19 mouse cellular contexts compared by ENCODE assay signal in genomic region chr15:27866471-27866870, GRCm38 (mm10).
DNase-seq lines count a peak whose midpoint lies in the region; ATAC-seq and TF ChIP-seq lines count a peak whose summit lies in the region.
"Had no signal": no experiment of that assay in that cellular context is flagged by ENCODE, and none has a peak within 500 bp of the region (broad histone marks: within the 10 kb centered on the region; RNA-seq: fewer than 3 reads in every experiment).

No protein-coding gene starts in this region.

- peaks cover 25% of the 10 kb centered on the region for H3K36me3 ChIP-seq in hindbrain, embryonic 15.5 days
- peaks cover 80% of the 10 kb centered on the region for H3K36me3 ChIP-seq in hindbrain, embryonic 10.5 days
- peaks cover 45% of the 10 kb centered on the region for H3K36me3 ChIP-seq in limb, embryonic 14.5 days (ENCODE audit: control insufficient read depth, insufficient read depth, low read length)
- peaks cover 46% of the 10 kb centered on the region for H3K36me3 ChIP-seq in limb, embryonic 10.5 days

- no peak for TF ChIP-seq POLR2A in limb, embryonic 14.5 days (IDR thresholded peaks at IDR 0.05; ENCODE audit: borderline replicate concordance, extremely low read depth, insufficient read depth, insufficient read length)

- 0 out of 2 replicates have a peak, but pooled peaks have one; percentile 12 for ATAC-seq in cerebellum, adult (ENCODE audit: insufficient number of reproducible peaks, low FRiP score, low TSS enrichment)
- no peak for ATAC-seq in hindbrain, embryonic 15.5 days (ENCODE audit: low FRiP score, low read depth)
- no peak for ATAC-seq in limb, embryonic 14.5 days (ENCODE audit: low FRiP score, low read depth)
- ATAC-seq: intestine, embryonic 15.5 days; lung, postnatal 0 days had no signal

- no peak for DNase-seq in cerebellum, postnatal 36 days
- no peak for DNase-seq in hindbrain, embryonic 10.5 days (ENCODE audit: low spot score)
- no peak for DNase-seq in limb, embryonic 14.5 days (ENCODE audit: low spot score)
- DNase-seq in limb, embryonic 10.5 days (ENCODE audit: low spot score) = no peak
- peak; percentile 32 for DNase-seq in kidney, postnatal 14 days
- DNase-seq in heart, adult 18-20 months = no peak
- DNase-seq: adrenal gland, adult 8-10 months; cerebellum, postnatal 10 days; gastrocnemius, postnatal 10 days; heart, adult 2 months; heart, postnatal 36 days; liver, embryonic 13.5 days; right cerebral cortex, adult 18-20 months had no signal

- H3K4me3 ChIP-seq in hindbrain, embryonic 15.5 days = no peak overlapping the region
- H3K4me3 ChIP-seq in hindbrain, embryonic 10.5 days = no peak overlapping the region
- no peak overlapping the region for H3K4me3 ChIP-seq in limb, embryonic 14.5 days (replicated peaks; ENCODE audit: low read length)
- H3K4me3 ChIP-seq in limb, embryonic 10.5 days = no peak overlapping the region
- H3K4me3 ChIP-seq: embryonic facial prominence, embryonic 13.5 days; heart, adult 2 months; intestine, embryonic 15.5 days; liver, embryonic 13.5 days had no signal

- H3K4me1 ChIP-seq in hindbrain, embryonic 15.5 days (replicated peaks) = 0 out of 2 replicates have a peak, but pooled peaks cover 6% of the 10 kb centered on the region
- H3K4me1 ChIP-seq in hindbrain, embryonic 10.5 days (replicated peaks) = no peaks in the 10 kb centered on the region
- no peaks in the 10 kb centered on the region for H3K4me1 ChIP-seq in limb, embryonic 14.5 days (ENCODE audit: control insufficient read depth, insufficient read depth, low read length)
- H3K4me1 ChIP-seq in limb, embryonic 10.5 days = no peaks in the 10 kb centered on the region
- H3K4me1 ChIP-seq: intestine, embryonic 15.5 days had no signal

- H3K27me3 ChIP-seq in hindbrain, embryonic 15.5 days = no peaks in the 10 kb centered on the region
- no peaks in the 10 kb centered on the region for H3K27me3 ChIP-seq in hindbrain, embryonic 10.5 days (ENCODE audit: insufficient read depth, poor library complexity, severe bottlenecking)
- no peaks in the 10 kb centered on the region for H3K27me3 ChIP-seq in limb, embryonic 14.5 days (ENCODE audit: control insufficient read depth, insufficient read depth, low read length)
- no peaks in the 10 kb centered on the region for H3K27me3 ChIP-seq in limb, embryonic 10.5 days (ENCODE audit: low read depth, poor library complexity, severe bottlenecking)
- H3K27me3 ChIP-seq: embryonic facial prominence, embryonic 13.5 days; intestine, embryonic 15.5 days; liver, embryonic 13.5 days had no signal

- H3K9me3 ChIP-seq in hindbrain, embryonic 15.5 days = no peaks in the 10 kb centered on the region
- no peaks in the 10 kb centered on the region for H3K9me3 ChIP-seq in hindbrain, embryonic 10.5 days
- H3K9me3 ChIP-seq in limb, embryonic 14.5 days (ENCODE audit: control insufficient read depth, low read length) = no peaks in the 10 kb centered on the region
- no peaks in the 10 kb centered on the region for H3K9me3 ChIP-seq in limb, embryonic 10.5 days (replicated peaks)
- H3K9me3 ChIP-seq: embryonic facial prominence, embryonic 13.5 days; intestine, embryonic 15.5 days; liver, embryonic 13.5 days had no signal

- H3K27ac ChIP-seq in hindbrain, embryonic 15.5 days (replicated peaks) = peak overlapping the region; percentile 14; the same call in 1 of the 2 replicates
- no peak overlapping the region for H3K27ac ChIP-seq in hindbrain, embryonic 10.5 days
- H3K27ac ChIP-seq in limb, embryonic 14.5 days (replicated peaks; ENCODE audit: low read depth, low read length) = 0 out of 2 replicates have a peak overlapping the region, but pooled peaks have one; percentile 8
- H3K27ac ChIP-seq in limb, embryonic 10.5 days = no peak overlapping the region
- H3K27ac ChIP-seq: embryonic facial prominence, embryonic 13.5 days; heart, adult 2 months; intestine, embryonic 15.5 days; liver, embryonic 13.5 days; stomach, postnatal 0 days had no signal

- H3K9ac ChIP-seq in hindbrain, embryonic 15.5 days = no peak overlapping the region
- H3K9ac ChIP-seq in limb, embryonic 14.5 days (ENCODE audit: low read depth, low read length, severe bottlenecking) = no peak overlapping the region
- H3K9ac ChIP-seq: embryonic facial prominence, embryonic 13.5 days; intestine, embryonic 15.5 days; liver, embryonic 13.5 days had no signal

- no peak overlapping the region for H3K4me2 ChIP-seq in hindbrain, embryonic 15.5 days
- H3K4me2 ChIP-seq in limb, embryonic 14.5 days (replicated peaks; ENCODE audit: low read depth, low read length, severe bottlenecking) = no peak overlapping the region
- H3K4me2 ChIP-seq: embryonic facial prominence, embryonic 13.5 days; intestine, embryonic 15.5 days; liver, embryonic 13.5 days had no signal

- 66% methylated on average over 4 of the region's 4 CpGs for WGBS in hindbrain, embryonic 15.5 days
- 79% methylated on average over 4 of the region's 4 CpGs for WGBS in hindbrain, embryonic 10.5 days
- WGBS in limb, embryonic 14.5 days = 79% methylated on average over 4 of the region's 4 CpGs
- WGBS in limb, embryonic 10.5 days = 92% methylated on average over 4 of the region's 4 CpGs

Comparison
In these comparisons a context has a peak if more than half of its experiments do, and no peak if none do; other contexts are left out.
1. H3K27ac ChIP-seq: peak in hindbrain, embryonic 15.5 days (single experiment) and limb, embryonic 14.5 days (single experiment); none in hindbrain, embryonic 10.5 days (single experiment) and limb, embryonic 10.5 days (single experiment).